ENCODE assay signal across 8 mouse cellular contexts in genomic region chr2:102450248-102450760, GRCm38 (mm10). TPM values are rescaled to one million over a fixed set of nuclear protein-coding genes. Genes with fewer than 3 reads are reported as not detected.
DNase-seq lines count a peak whose midpoint lies in the region; ATAC-seq and TF ChIP-seq lines count a peak whose summit lies in the region.

No protein-coding gene starts in this region.

- H3K4me3 ChIP-seq in cortical plate, adult 2 months (ENCODE audit: insufficient read depth, low read length): peak overlapping the region; percentile 62
- H3K4me3 ChIP-seq in hindbrain, embryonic 16.5 days (ENCODE audit: low read length): peak overlapping the region; percentile 89

- peak; percentile 70 for DNase-seq in adrenal gland, postnatal 10 days
- DNase-seq in gastrocnemius, postnatal 10 days: peak; percentile 63
- peak; percentile 47 to 74 for DNase-seq in left cerebral cortex, postnatal 10 days (ENCODE audit: extremely low spot score in 1 of 2, low spot score in 2 of 2)
- DNase-seq in lung, postnatal 4 days: peak; percentile 65 to 74
- peak; percentile 72 to 73 for DNase-seq in right cerebral cortex, postnatal 10 days (ENCODE audit: low spot score in 2 of 2)
- no peak for DNase-seq in T-cell, adult 2 months (ENCODE audit: low spot score)

- no peaks in the 10 kb centered on the region for H3K27me3 ChIP-seq in hindbrain, embryonic 16.5 days (replicated peaks; ENCODE audit: control insufficient read depth, insufficient read depth, low read length)

- no peaks in the 10 kb centered on the region for H3K9me3 ChIP-seq in hindbrain, embryonic 16.5 days (ENCODE audit: control insufficient read depth, low read length)

- WGBS in hindbrain, embryonic 16.5 days: under 1% methylated on average over 43 of the region's 43 CpGs

- intact Hi-C loops in left cerebral cortex, postnatal 10 days (cut with DNase I): loop anchor here (2.0 to 10.0 kb wide), 6 partner anchors 50 to 743 kb away; partner anchors contain the start of genes Ldlrad3 and Slc1a2

- peak overlapping the region; percentile 76 for H3K27ac ChIP-seq in cortical plate, adult 2 months (ENCODE audit: insufficient read depth, low read length)
- H3K27ac ChIP-seq in hindbrain, embryonic 16.5 days (ENCODE audit: low read depth, low read length): peak overlapping the region; percentile 95

- peak; percentile 44 for ATAC-seq in hindbrain, embryonic 16.5 days

- H3K9ac ChIP-seq in hindbrain, embryonic 16.5 days (ENCODE audit: low read depth, low read length): peak overlapping the region; percentile 96

- H3K4me2 ChIP-seq in hindbrain, embryonic 16.5 days (ENCODE audit: low read length): peak overlapping the region; percentile 69

- no peaks in the 10 kb centered on the region for H3K36me3 ChIP-seq in hindbrain, embryonic 16.5 days (ENCODE audit: control insufficient read depth, insufficient read depth, low read length)

- H3K4me1 ChIP-seq in cortical plate, adult 2 months (ENCODE audit: control insufficient read depth, insufficient read depth, low read length): no peaks in the 10 kb centered on the region
- H3K4me1 ChIP-seq in hindbrain, embryonic 16.5 days (ENCODE audit: control insufficient read depth, insufficient read depth, low read depth, low read length): peaks cover 13% of the 10 kb centered on the region

- no peak for TF ChIP-seq CTCF in cortical plate, adult 2 months (IDR thresholded peaks at IDR 0.05; ENCODE audit: extremely low read depth, insufficient read depth, low read length)

- TF ChIP-seq POLR2A in cortical plate, adult 2 months (IDR thresholded peaks at IDR 0.05; ENCODE audit: extremely low read depth, insufficient read depth, low read length): no peak

RNA-seq across cellular contexts. Expression of gene Fjx1, which starts 2.0 kb away (rescaled TPM):
- total RNA-seq in adrenal gland, postnatal 10 days (2021): 1 to 10 TPM; 1.9 to 2.0 TPM
- polyA plus RNA-seq in cortical plate, adult 2 months (2012; rRNA removed): 55.2 and 59.7 TPM in 2 replicates
- total RNA-seq in gastrocnemius, postnatal 10 days (2021): 1 to 10 TPM; 3.3 to 4.1 TPM
- 24.8 and 26.3 TPM in 2 replicates for polyA plus RNA-seq in hindbrain, embryonic 16.5 days (2015; fragmentation: Nextera tagmentation; extraction: Ambion mirVana)
- total RNA-seq in left cerebral cortex, postnatal 10 days (2021): 10 to 100 TPM; 74.9 to 84.1 TPM

RNA-seq across cellular contexts. Expression of gene Trim44, which starts 42.7 kb away (rescaled TPM):
- total RNA-seq in adrenal gland, postnatal 10 days (2021): 10 to 100 TPM; 58.0 to 64.2 TPM
- 117 and 123 TPM in 2 replicates for polyA plus RNA-seq in cortical plate, adult 2 months (2012; rRNA removed)
- total RNA-seq in gastrocnemius, postnatal 10 days (2021): 10 to 100 TPM; 27.1 to 32.2 TPM
- polyA plus RNA-seq in hindbrain, embryonic 16.5 days (2015; fragmentation: Nextera tagmentation; extraction: Ambion mirVana): 40.3 and 50.8 TPM in 2 replicates
- 100 to 1,000 TPM; 177 to 178 TPM for total RNA-seq in left cerebral cortex, postnatal 10 days (2021)

Comparison
In these comparisons a context has a peak if more than half of its experiments do, and no peak if none do; other contexts are left out.
1. RNA of gene Fjx1, which starts 2.0 kb away (total RNA-seq): 74.9 to 84.1 TPM in left cerebral cortex, postnatal 10 days; 3.3 to 4.1 TPM in gastrocnemius, postnatal 10 days and 1.9 to 2.0 TPM in adrenal gland, postnatal 10 days; every median in the first group is over 10 times any median in the second.